Mouse (Mus musculus): ENCODE data around the gene Ccdc138.

Ccdc138 gene

DNA sequence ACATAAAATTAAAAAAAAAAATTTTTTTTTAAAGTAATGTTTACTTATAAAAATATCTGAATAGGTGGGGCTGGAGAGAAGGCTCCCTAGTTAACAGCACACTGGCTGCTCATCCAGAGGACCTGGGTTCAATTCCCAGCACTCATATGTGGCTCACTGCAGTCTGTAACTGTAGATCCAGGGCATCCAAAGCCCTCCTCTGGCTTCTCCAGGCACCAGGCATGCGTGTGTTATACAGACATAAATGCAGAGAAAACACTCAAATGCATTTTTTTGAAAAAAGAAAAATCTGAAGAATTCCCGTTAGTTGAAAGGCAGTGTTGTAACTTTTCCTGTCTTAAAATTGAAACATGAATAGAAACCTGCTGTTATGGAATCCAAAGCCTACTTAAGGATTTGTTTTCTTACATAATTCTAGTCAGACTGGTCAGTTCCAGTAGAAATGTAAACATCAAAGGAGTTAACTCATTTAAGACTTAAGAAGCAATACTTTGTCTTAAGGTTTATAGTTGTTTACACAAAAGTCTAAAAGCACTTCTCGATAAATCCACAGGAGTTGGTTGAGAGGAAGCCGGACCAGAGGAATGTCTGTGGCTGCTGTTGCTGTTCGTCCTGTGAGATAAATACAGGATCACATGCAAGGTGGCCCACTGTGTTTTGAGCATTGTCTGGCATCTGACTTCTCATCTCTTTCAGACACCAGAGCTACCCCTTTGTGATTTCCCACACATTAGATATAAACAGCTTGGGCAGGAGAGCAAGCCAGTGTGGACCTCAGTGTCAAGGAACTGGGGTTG lies 87.9 kb downstream of the Ccdc138 start:
- DNase-seq: no peak

GRCm38 (mm10) chr10:58594486-58594885 lies 96.7 kb downstream of the Ccdc138 start:
- no peak for DNase-seq

DNA sequence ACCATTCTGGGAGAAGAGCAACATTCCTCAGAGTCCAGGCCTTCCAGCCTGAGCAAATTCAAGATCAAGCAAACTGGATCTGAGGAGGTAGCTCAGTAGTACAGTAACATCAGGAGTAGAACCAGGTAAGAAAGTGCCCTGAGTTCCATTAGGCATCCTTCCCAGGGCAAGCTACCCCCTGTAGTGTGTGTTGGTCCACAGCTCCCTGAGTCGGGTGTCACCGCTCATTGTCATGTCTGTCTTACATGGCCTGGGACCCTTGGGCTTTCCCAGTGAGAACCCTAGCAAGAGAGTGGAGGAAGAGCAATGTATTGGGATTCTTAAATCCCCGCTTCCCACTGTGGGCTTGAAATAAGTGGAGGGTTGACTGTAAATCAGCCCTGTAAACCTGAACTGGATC lies 97.4 kb downstream of the Ccdc138 start:
- DNase-seq: no peak

- no peak for DNase-seq
Measured at GRCm38 (mm10) chr10:58595821-58596220, 98.1 kb downstream of the Ccdc138 start.

GRCm38 (mm10) chr10:58600151-58600550 lies 102.4 kb downstream of the Ccdc138 start:
- DNase-seq: no peak

GRCm38 (mm10) chr10:58600983-58601382 lies 103.2 kb downstream of the Ccdc138 start:
- no peak for DNase-seq

DNA sequence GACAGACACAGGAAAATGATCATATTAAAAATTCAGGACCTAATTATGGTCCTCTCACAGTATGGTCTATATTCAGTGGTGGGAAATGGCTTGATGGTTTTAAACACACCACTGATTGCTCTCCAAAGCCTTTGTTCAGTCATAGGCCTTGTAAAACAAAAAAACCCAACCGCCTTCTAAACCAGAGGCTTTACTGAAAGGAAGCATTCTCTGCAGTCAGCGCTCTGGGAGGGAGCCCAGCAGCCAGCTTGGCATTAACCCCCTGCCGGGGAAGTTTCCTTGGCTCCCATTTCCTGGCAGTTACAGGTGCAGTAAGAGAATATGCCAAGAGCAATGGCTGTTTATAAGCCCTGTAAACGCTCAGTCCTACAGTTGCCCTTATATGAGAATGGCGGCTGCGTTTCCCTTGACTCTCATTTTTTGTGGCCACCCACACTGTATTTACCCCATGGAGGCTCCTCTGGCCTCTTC lies 103.7 kb downstream of the Ccdc138 start:
- no peak for DNase-seq

GRCm38 (mm10) chr10:58601946-58602345 lies 104.2 kb downstream of the Ccdc138 start:
- no peak for DNase-seq

- peak; percentile 13 to 20 for DNase-seq
Measured at GRCm38 (mm10) chr10:58604779-58605178, 107.0 kb downstream of the Ccdc138 start.

DNA sequence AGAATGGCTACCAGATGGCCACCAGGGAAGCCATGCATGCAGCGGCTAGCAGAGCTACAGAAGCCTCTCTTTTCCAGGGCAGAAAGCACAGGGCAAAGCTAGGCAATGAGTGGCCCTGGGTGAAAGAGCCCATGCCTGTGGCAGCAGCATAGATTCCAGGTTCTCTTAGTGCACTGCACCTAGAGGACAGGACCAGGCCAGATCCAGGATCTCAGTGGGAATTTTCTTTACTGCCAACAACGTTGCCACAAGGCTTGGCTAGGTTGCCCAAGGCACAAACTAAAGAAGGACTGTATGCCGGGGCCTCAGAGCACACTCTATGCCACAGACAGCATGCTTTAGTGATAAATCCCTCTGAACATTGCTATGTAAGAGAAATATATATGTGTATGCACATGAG lies 108.6 kb downstream of the Ccdc138 start:
- DNase-seq: no peak

- no peak for DNase-seq
Measured at GRCm38 (mm10) chr10:58608858-58609257, 111.1 kb downstream of the Ccdc138 start.

- no peak for DNase-seq
Measured at GRCm38 (mm10) chr10:58610484-58611261, 112.9 kb downstream of the Ccdc138 start.

- DNase-seq: no peak
Measured at GRCm38 (mm10) chr10:58614601-58615000, 116.9 kb downstream of the Ccdc138 start.

DNA sequence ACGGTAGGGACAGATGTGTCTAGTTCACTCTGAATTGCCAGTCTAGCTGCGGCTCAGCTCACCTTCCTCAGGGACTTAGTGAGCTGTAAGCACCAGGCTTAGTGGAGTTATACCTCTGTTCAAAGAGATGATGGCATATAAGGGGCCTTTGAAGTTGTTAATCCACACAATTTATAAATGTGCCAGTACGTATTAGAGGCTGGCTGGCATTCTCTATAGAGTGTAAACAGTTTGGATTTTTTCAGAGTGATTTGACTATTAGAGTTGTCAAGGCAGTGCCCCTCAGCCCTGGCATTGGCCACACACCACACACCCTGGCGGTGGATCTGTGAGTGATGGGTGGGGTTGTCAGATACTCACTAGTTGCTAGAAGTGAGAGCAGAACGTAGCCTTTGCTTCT lies 118.8 kb downstream of the Ccdc138 start:
- no peak for DNase-seq

DNA sequence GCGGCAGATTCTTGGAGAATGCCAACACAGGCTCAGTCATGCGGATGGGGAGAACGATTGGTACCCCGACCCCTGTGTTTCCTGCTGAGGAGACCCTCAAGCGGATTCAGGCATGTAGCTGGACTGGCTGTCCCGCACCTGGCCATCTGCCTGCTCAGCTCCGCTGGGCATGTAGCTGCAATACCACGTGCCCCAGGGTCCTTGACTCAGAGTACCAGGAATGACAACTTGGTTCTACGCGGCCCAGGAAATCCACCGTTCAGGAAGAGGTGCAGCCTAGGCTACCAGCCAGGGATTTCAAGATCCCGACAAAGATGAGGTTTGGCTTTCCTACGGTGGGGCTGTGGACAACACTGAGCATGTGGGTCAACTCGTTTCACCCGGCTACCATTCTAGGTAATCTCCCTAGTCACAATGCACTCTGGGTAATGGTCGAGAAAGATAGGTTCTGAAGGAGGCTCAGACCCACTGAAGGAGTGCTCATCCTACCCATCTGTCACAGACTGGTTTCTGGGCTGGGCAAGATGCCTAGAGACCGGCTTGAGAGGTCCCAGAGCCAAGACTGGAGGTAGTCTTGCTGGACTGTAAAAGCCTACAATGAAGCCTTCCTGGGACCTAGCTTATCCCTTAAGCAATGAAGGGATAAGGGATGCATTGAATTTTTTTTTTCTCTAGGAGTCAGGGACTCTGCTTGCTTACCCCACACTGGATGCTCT lies 120.9 kb downstream of the Ccdc138 start:
- no peak for DNase-seq

DNA sequence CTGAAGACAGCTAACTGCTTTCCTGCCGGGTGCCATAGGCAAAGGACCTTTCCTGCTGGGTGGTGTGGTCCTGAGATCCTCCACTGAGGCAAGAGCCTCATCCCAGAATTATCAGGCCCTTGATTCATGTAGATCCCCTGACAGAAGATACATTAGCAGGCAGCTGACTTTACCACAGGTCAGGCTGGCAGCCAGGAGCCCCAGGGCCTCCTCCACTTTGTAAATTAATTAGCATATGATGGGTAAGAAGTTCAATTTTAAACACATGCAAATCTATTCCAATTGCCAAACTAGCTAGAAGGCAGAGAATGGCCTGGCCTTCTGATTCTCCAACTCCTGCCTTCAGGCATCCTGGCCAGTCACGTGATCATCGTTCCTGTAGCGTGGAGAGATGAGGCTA lies 121.5 kb downstream of the Ccdc138 start:
- DNase-seq: no peak

- no peak for DNase-seq
Measured at GRCm38 (mm10) chr10:58624848-58625711, 127.3 kb downstream of the Ccdc138 start.
